Mouse (Mus musculus) forebrain, embryonic 10.5 days (tissue): ENCODE data around the gene Prex1. TPM values are rescaled to one million over a fixed set of nuclear protein-coding genes. Genes with fewer than 3 reads are reported as not detected.
A peak's percentile ranks its signal among the peaks of the same experiment; 100 is the strongest.

ENCODE experiments used
- DNase-seq: peaks from one replicate; pipeline ENCODE4 v3.0.0-alpha.2; 2017; ENCODE audit warnings: low spot score; ENCODE audit errors: extremely low spot score
- H3K27ac ChIP-seq: fragments of 300-500 bp; sonication (generic); 2 replicates; pipeline ENCODE4 v1.5.1; 2016; ENCODE audit warnings: mild to moderate bottlenecking
- H3K27me3 ChIP-seq: fragments of 300-500 bp; sonication (generic); 2 replicates; pipeline ENCODE4 v1.6.1; 2016; ENCODE audit warnings: mild to moderate bottlenecking; ENCODE audit not compliant: poor library complexity, severe bottlenecking
- H3K36me3 ChIP-seq: fragments of 300-500 bp; sonication (generic); replicated peaks from 2 replicates; pipeline ENCODE4 v1.6.1; 2016; ENCODE audit warnings: mild to moderate bottlenecking, moderate library complexity
- H3K4me1 ChIP-seq: fragments of 300-500 bp; sonication (generic); 2 replicates; pipeline ENCODE4 v1.6.1; 2016
- H3K4me3 ChIP-seq: fragments of 300-500 bp; sonication (generic); 2 replicates; pipeline ENCODE4 v1.5.1; 2016; ENCODE audit warnings: mild to moderate bottlenecking, moderate library complexity
- H3K9me3 ChIP-seq: fragments of 300-500 bp; sonication (generic); 2 replicates; pipeline ENCODE4 v1.6.1; 2016; ENCODE audit warnings: mild to moderate bottlenecking, moderate library complexity
- WGBS: fragments of 180-500 bp; shearing (Covaris S2); methylation state at CpG from one replicate; pipeline ENCODE4 v1.1.7; 2016; 5-methylcytosine and 5-hydroxymethylcytosine counted together
- polyA plus RNA-seq: library from polyadenylated mRNA; unstranded; fragments of >200 nt; fragmentation: Nextera tagmentation; extraction: Ambion mirVana; gene quantifications from 2 replicates; pipeline ENCODE4 v1.2.1, GENCODE M21; 2016

Gene Prex1
- polyA plus RNA-seq, 1 experiment from 2014 or later = 24.3 TPM

- WGBS = 70% methylated on average over 7 of the region's 7 CpGs
- DNase-seq = no peak
- Histone ChIP-seq H3K4me3 (no peak overlapping the region), H3K36me3 (no peaks in the 10 kb centered on the region), H3K27me3 (peaks cover 14% of the 10 kb centered on the region), H3K27ac (0 out of 2 replicates have a peak overlapping the region, but pooled peaks have one; percentile 15), H3K4me1 (peaks cover 52% of the 10 kb centered on the region), H3K9me3 (no peaks in the 10 kb centered on the region)
These were observed 2.4 kb upstream of the Prex1 start for GRCm38 (mm10) chr2:166716067-166716466.

GRCm38 (mm10) chr2:166714427-166714699, 731 bp upstream of the Prex1 start:
- Histone ChIP-seq H3K4me3 (peak overlapping the region; percentile 79), H3K4me1 (peaks cover 59% of the 10 kb centered on the region), H3K36me3 (0 out of 2 replicates have a peak, but pooled peaks cover 3% of the 10 kb centered on the region), H3K9me3 (no peaks in the 10 kb centered on the region), H3K27me3 (peaks cover 14% of the 10 kb centered on the region), H3K27ac (peak overlapping the region; percentile 90)
- WGBS = 18% methylated on average over 11 of the region's 11 CpGs
- no peak for DNase-seq

- Histone ChIP-seq H3K36me3 (peaks cover 8% of the 10 kb centered on the region; the same call in 1 of the 2 replicates), H3K4me1 (peaks cover 68% of the 10 kb centered on the region), H3K27ac (peak overlapping the region; percentile 90), H3K4me3 (peak overlapping the region; percentile 79), H3K27me3 (peaks cover 14% of the 10 kb centered on the region), H3K9me3 (no peaks in the 10 kb centered on the region)
- DNase-seq = peak; percentile 65
- WGBS = under 1% methylated on average over 64 of the region's 64 CpGs
These were observed 587 bp downstream of the Prex1 start for GRCm38 (mm10) chr2:166712801-166713689.

DNA sequence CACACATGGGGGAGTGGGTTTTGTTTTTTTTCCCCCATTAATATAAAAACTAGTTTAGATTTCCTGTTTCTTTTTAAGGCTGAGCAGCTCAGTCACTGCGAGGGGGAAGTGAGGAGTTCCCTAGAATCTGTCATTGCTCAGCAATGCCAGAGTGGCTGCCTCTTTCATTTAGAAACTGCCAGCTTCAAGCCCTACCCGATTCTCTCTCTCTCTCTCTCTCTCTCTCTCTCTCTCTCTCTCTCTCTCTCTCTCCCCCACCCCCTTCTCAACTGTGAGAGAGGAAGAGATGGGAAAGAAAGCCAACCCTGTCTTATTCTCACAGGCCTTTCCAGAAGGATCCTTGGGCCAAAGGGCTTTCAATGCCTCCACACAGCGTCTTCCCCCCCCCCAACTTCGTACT, 1.3 kb downstream of the Prex1 start:
- peak overlapping the region; percentile 90 for H3K27ac ChIP-seq
- peaks cover 8% of the 10 kb centered on the region; the same call in 1 of the 2 replicates for H3K36me3 ChIP-seq
- WGBS = 0% methylated on average over 4 of the region's 4 CpGs
- H3K4me1 ChIP-seq = peaks cover 75% of the 10 kb centered on the region
- peak; percentile 26 for DNase-seq
- peaks cover 14% of the 10 kb centered on the region for H3K27me3 ChIP-seq
- H3K4me3 ChIP-seq = peak overlapping the region; percentile 79
- no peaks in the 10 kb centered on the region for H3K9me3 ChIP-seq

DNA sequence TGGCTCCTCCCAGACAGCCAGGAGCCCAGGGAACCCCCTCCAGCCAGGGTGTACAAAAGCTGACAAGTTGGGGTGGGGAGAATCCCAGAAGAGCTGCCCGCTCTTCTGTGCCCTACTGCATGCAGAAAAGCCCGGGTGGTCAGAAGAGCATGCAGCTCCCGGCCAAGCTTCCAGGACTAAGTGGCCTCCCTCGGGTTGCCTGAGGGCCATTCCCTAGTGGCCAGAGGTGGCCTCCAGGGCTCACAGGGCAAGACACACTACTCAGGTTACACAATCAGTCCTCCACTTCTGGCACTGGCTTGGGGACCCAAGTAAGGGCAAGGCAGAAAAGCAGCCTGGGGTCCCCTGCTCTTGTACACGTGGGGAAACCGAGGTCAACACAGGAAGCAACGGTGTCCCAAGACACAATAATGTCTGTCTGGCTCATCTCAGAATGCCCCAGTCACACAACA, 1.9 kb downstream of the Prex1 start:
- 18% methylated on average over 7 of the region's 7 CpGs for WGBS
- H3K4me3 ChIP-seq = peak overlapping the region; percentile 79
- H3K27me3 ChIP-seq = peaks cover 14% of the 10 kb centered on the region
- peaks cover 78% of the 10 kb centered on the region for H3K4me1 ChIP-seq
- DNase-seq = peak; percentile 44
- no peaks in the 10 kb centered on the region for H3K9me3 ChIP-seq
- peak overlapping the region; percentile 58 for H3K27ac ChIP-seq
- peaks cover 8% of the 10 kb centered on the region; the same call in 1 of the 2 replicates for H3K36me3 ChIP-seq

- Histone ChIP-seq H3K27me3 (peaks cover 4% of the 10 kb centered on the region), H3K4me1 (peaks cover 65% of the 10 kb centered on the region), H3K9me3 (peaks cover 2% of the 10 kb centered on the region; the same call in 1 of the 2 replicates), H3K4me3 (no peak overlapping the region), H3K36me3 (peaks cover 18% of the 10 kb centered on the region), H3K27ac (no peak overlapping the region)
- 89% methylated on average over 2 of the region's 2 CpGs for WGBS
- no peak for DNase-seq
These were observed 3.7 kb downstream of the Prex1 start for GRCm38 (mm10) chr2:166709883-166710282.

- Histone ChIP-seq H3K4me1 (peaks cover 68% of the 10 kb centered on the region), H3K27ac (no peak overlapping the region), H3K4me3 (no peak overlapping the region), H3K27me3 (no peaks in the 10 kb centered on the region), H3K36me3 (peaks cover 30% of the 10 kb centered on the region), H3K9me3 (peaks cover 6% of the 10 kb centered on the region; the same call in 1 of the 2 replicates)
- 89% methylated on average over 8 of the region's 8 CpGs for WGBS
- no peak for DNase-seq
These were observed 5.3 kb downstream of the Prex1 start for GRCm38 (mm10) chr2:166708304-166708703.

- Histone ChIP-seq H3K4me3 (no peak overlapping the region), H3K36me3 (peaks cover 43% of the 10 kb centered on the region), H3K27ac (no peak overlapping the region), H3K4me1 (peaks cover 56% of the 10 kb centered on the region), H3K9me3 (peaks cover 6% of the 10 kb centered on the region; the same call in 1 of the 2 replicates), H3K27me3 (no peaks in the 10 kb centered on the region)
- 77% methylated on average over 2 of the region's 2 CpGs for WGBS
- DNase-seq = no peak
These were observed 7.1 kb downstream of the Prex1 start for GRCm38 (mm10) chr2:166706526-166706925.

DNA sequence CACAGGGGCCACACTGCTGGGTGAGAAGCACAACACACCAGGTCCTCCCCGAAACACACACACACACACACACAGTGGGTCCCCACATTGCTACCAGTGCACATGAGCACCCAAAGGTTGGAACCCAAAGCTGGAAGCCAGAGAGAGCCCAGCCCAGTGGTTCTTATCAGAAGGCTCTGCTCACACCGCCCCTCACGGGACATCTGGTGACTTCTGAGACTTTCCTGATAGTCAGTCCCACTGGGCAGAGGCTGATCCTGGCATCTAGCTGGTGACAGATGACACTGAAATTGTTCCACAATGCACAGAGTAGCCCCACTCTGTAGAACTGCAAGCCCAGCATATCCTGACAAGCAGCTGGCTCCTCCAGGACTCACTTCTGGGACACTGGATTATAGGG, 10.1 kb downstream of the Prex1 start:
- Histone ChIP-seq H3K4me3 (no peak overlapping the region), H3K27me3 (no peaks in the 10 kb centered on the region), H3K4me1 (peaks cover 56% of the 10 kb centered on the region), H3K27ac (0 out of 2 replicates have a peak overlapping the region, but pooled peaks have one; percentile 20), H3K9me3 (peaks cover 6% of the 10 kb centered on the region; the same call in 1 of the 2 replicates), H3K36me3 (peaks cover 36% of the 10 kb centered on the region)
- no peak for DNase-seq
- WGBS = 94% methylated on average over 3 of the region's 3 CpGs

DNA sequence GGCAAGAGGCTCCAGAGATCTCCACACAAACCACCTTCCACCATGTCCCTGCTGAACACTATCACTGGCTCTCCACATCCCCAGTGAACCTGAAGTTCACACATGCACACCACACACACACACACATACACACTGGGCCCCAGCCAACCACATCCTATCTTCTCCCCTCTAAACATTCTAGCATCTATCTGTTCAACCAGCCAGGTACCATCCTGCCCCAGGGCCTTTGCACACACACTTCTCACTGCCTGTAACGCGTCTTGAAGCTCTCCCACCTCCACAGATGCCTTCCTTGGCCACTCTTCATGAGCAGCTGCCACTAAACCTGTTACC, 11.6 kb downstream of the Prex1 start:
- WGBS = 99% methylated on average over 2 of the region's 2 CpGs

GRCm38 (mm10) chr2:166701248-166702112, 12.2 kb downstream of the Prex1 start:
- no peaks in the 10 kb centered on the region for H3K27me3 ChIP-seq
- H3K36me3 ChIP-seq = peaks cover 36% of the 10 kb centered on the region
- peaks cover 39% of the 10 kb centered on the region for H3K4me1 ChIP-seq
- H3K9me3 ChIP-seq = peaks cover 6% of the 10 kb centered on the region; the same call in 1 of the 2 replicates
- WGBS = 83% methylated on average over 23 of the region's 23 CpGs
- no peak for DNase-seq
- H3K27ac ChIP-seq = no peak overlapping the region; the same call in 1 of the 2 replicates
- no peak overlapping the region for H3K4me3 ChIP-seq

More for the DNA sequence above, 11.6 kb downstream of the Prex1 start:
- H3K4me3 ChIP-seq = no peak overlapping the region
- peaks cover 6% of the 10 kb centered on the region; the same call in 1 of the 2 replicates for H3K9me3 ChIP-seq
- no peak overlapping the region; the same call in 1 of the 2 replicates for H3K27ac ChIP-seq
- DNase-seq = no peak
- H3K36me3 ChIP-seq = peaks cover 36% of the 10 kb centered on the region
- peaks cover 42% of the 10 kb centered on the region for H3K4me1 ChIP-seq
- H3K27me3 ChIP-seq = no peaks in the 10 kb centered on the region

DNA sequence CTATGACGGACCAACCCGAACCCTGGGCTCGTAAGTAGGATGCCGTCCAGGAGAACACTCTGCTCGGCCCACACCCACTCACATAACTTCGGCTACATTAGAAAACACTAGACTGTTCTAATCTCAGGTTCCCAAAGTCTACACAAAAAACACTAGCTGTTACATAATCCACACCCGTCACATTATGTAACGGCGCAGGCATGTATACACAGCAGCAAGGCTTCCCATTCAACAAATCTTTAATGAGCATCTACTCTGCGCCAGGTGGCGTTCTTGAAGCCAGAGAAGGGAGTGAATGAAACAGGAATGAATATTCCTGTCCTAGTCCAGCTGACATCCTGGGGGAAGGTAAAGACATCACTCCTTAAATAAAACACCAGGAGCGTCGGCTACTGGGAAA, 12.9 kb downstream of the Prex1 start:
- peaks cover 6% of the 10 kb centered on the region; the same call in 1 of the 2 replicates for H3K9me3 ChIP-seq
- 91% methylated on average over 13 of the region's 13 CpGs for WGBS
- no peak overlapping the region for H3K4me3 ChIP-seq
- peaks cover 34% of the 10 kb centered on the region for H3K36me3 ChIP-seq
- no peak for DNase-seq
- peaks cover 37% of the 10 kb centered on the region for H3K4me1 ChIP-seq
- H3K27ac ChIP-seq = no peak overlapping the region
- H3K27me3 ChIP-seq = no peaks in the 10 kb centered on the region
